Mouse (Mus musculus): ENCODE measurements around the gene 6430628N08Rik.

DNA sequence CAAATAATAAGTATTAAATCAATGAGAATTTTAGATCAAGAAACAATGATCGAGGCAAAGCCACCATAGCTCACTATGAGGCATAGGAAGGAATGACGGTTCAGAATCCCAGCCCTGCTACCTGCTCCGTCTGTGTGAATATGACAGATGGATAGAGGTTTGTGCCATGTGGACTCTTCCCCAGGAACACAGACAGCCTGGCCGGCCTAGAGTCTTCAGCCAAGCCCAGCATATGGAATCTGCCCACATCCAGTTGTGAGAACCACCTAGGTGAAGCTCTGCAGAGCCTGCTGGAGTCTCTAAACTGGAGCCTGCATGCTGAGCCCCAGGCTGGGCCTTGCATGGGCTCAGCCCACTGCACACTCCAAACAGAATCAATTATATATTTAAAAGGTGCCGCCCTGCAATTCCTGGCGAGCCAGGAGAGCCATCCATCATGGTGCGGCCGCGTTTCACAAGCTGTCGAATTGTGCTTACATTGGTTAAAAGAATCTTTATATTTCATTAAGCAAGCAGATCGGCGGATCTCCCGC lies 41.2 kb downstream of the 6430628N08Rik start:
- TF ChIP-seq CTCF (IDR thresholded peaks at IDR 0.05; ENCODE audit: low read depth, low read length) (no peak), GATA1 (IDR thresholded peaks at IDR 0.05; ENCODE audit: borderline replicate concordance, low read length) (no peak), POLR2AphosphoS5 (IDR thresholded peaks at IDR 0.05; ENCODE audit: insufficient replicate concordance, low read depth, low read length) (no peak), TAL1 (conservative IDR thresholded peaks at IDR 0.05; ENCODE audit: low read depth, low read length) (no peak)

All from G1E (cell line).